Mouse (Mus musculus) intestine, postnatal 0 days (tissue): Measurements from ENCODE around the gene Mcrip2. TPM values are rescaled to one million over a fixed set of nuclear protein-coding genes. Genes with fewer than 3 reads are reported as not detected.

Experiments
- ATAC-seq: fragments of 200-750 bp; cut with Nextera tagmentation; 2 replicates; pipeline ENCODE4 v1.8.0; 2017; ENCODE audit warnings: mild to moderate bottlenecking, moderate TSS enrichment, moderate library complexity
- H3K27ac ChIP-seq: fragments of 300-500 bp; sonication (generic); 2 replicates; pipeline ENCODE4 v1.5.1; 2014; ENCODE audit warnings: mild to moderate bottlenecking, low read depth, low read length, moderate library complexity
- H3K27me3 ChIP-seq: fragments of 300-500 bp; sonication (generic); replicated peaks from 2 replicates; pipeline ENCODE4 v1.6.1; 2014; ENCODE audit warnings: low read length, mixed read lengths; ENCODE audit not compliant: control insufficient read depth, insufficient read depth
- H3K36me3 ChIP-seq: fragments of 300-500 bp; sonication (generic); 2 replicates; pipeline ENCODE4 v1.6.1; 2014; ENCODE audit warnings: mild to moderate bottlenecking, moderate library complexity; ENCODE audit not compliant: control insufficient read depth, insufficient read depth
- H3K4me1 ChIP-seq: fragments of 300-500 bp; sonication (generic); replicated peaks from 2 replicates; pipeline ENCODE4 v1.6.1; 2014; ENCODE audit warnings: antibody characterized with exemption, low read length, mixed read lengths; ENCODE audit not compliant: control insufficient read depth, insufficient read depth
- H3K4me2 ChIP-seq: fragments of 300-500 bp; sonication (generic); replicated peaks from 2 replicates; pipeline ENCODE4 v1.6.1; 2014; ENCODE audit warnings: low read depth, mild to moderate bottlenecking, moderate library complexity
- H3K4me3 ChIP-seq: fragments of 300-500 bp; sonication (generic); 2 replicates; pipeline ENCODE4 v1.5.1; 2014; ENCODE audit warnings: low read depth, low read length
- H3K9ac ChIP-seq: fragments of 300-500 bp; sonication (generic); 2 replicates; pipeline ENCODE4 v1.6.1; 2014; ENCODE audit warnings: mild to moderate bottlenecking, low read depth, low read length
- H3K9me3 ChIP-seq: fragments of 300-500 bp; sonication (generic); 2 replicates; pipeline ENCODE4 v1.6.1; 2016; ENCODE audit warnings: mixed run types; ENCODE audit not compliant: control insufficient read depth
- CTCF ChIP-seq: sonication (generic); IDR thresholded peaks from 2 replicates; pipeline ENCODE4 v1.5.1; 2016; ENCODE audit warnings: low read depth, mild to moderate bottlenecking, control low read depth, antibody characterized with exemption, moderate library complexity
- WGBS: fragments of 180-500 bp; shearing (Covaris S2); extraction: QIAGEN DNeasy Blood & Tissue Kit; methylation state at CpG from one replicate; pipeline ENCODE4 v1.1.7; 2014; 5-methylcytosine and 5-hydroxymethylcytosine counted together
- microRNA-seq: library from miRNA; unstranded; fragments of <30 nt; microRNA quantifications from one replicate; pipeline ENCODE4, GENCODE M21; 2016
- polyA plus RNA-seq: library from polyadenylated mRNA; unstranded; fragments of >200 nt; fragmentation: Nextera tagmentation; extraction: Ambion mirVana; gene quantifications from 2 replicates; pipeline ENCODE4 v1.2.1, GENCODE M21; 2015

Gene Mcrip2
- polyA plus RNA-seq, 1 experiment from 2014 or later, result 51.0 TPM

DNA sequence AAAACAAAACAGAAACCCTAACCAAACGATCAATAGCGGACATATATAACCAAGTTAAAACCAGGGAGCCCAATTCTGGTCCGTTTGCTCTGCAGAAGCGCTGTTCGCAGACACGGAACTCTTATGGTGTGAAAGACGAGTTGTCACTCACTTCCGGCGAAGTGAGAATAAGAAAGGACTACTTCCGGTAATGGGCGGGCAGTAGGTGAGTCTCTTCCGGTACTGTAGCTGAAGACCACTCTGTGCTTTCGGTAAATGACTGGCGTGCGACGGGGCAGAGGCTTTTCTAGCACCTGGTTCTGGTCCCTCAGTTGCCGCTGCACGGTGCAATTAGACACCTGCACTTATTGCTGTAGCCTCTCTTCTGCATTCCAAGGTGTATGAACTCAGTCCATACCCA, 45.1 kb downstream of the Mcrip2 start, which contains the start of gene Wdr24:
Gene Wdr24 (plus strand): TSS at position 176 of the 400 bp plus-strand sequence.
- Histone ChIP-seq H3K27me3 (peaks cover 20% of the 10 kb centered on the region), H3K4me3 (peak within 1 kb of the TSS; percentile 62), H3K36me3 (peaks cover 15% of the 10 kb centered on the region), H3K4me1 (peaks cover 10% of the 10 kb centered on the region), H3K9me3 (no peaks in the 10 kb centered on the region), H3K9ac (peak within 1 kb of the TSS; percentile 68), H3K27ac (0 out of 2 replicates have a peak within 1 kb of the TSS, but pooled peaks have one; percentile 30), H3K4me2 (peak within 1 kb of the TSS; percentile 94)
- no peak for TF ChIP-seq CTCF
- 0 out of 2 replicates have a peak, but pooled peaks have one; percentile 28 for ATAC-seq
- WGBS, result under 1% methylated on average over 18 of the region's 18 CpGs

DNA sequence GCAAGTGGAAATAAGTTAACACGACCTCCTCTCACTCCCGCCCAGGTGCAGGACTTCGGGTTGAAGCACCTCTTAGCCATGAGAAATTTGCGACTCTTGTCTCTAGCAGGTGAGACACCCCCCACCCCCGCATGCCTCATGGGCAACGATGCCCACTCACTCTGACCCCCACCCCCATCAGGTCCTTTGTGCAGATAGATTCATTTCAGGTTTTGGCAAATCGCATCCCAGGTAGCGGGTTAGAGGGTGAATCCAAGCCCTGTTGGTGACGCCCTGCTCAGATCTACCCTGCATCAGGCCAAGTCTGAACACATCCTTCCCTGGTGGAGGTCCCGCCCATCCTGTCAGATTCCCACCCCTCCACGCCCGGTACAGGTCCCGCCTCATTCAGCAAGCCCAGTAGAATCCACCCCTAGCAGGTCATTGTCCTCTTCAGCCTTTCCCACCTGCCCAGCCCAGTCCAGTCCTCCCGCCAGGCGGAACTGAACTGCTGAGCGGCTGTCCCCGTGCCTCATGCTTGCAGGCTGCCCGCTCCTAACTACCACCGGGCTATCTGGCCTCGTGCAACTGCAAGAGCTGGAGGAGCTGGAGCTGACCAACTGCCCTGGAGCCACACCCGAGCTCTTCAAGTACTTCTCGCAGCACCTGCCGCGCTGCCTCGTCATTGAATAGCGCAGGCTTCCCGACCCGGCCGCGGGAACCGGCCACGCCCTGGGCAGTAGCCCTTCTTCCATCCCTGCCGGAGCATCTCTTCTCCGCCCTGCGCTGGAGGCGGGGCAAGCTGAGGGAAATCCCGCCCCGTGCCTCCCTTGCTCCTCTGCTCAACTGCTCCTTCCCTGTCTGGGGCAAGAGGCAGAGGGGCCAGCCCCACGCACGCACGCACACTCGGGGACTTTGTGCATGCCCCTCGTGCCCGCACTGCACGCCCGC, 49.4 kb downstream of the Mcrip2 start:
- H3K27ac ChIP-seq, result no peak overlapping the region
- 7% methylated on average over 43 of the region's 46 CpGs for WGBS
- 0 out of 2 replicates have a peak overlapping the region, but pooled peaks have one; percentile 7 for H3K4me3 ChIP-seq
- peaks cover 2% of the 10 kb centered on the region for H3K4me1 ChIP-seq
- no peaks in the 10 kb centered on the region for H3K36me3 ChIP-seq
- peak; percentile 35; the same call in 1 of the 2 replicates for ATAC-seq
- TF ChIP-seq CTCF, result no peak
- peaks cover 30% of the 10 kb centered on the region for H3K27me3 ChIP-seq
- peak overlapping the region; percentile 18; the same call in 1 of the 2 replicates for H3K4me2 ChIP-seq
- H3K9me3 ChIP-seq, result no peaks in the 10 kb centered on the region
- H3K9ac ChIP-seq, result no peak overlapping the region

DNA sequence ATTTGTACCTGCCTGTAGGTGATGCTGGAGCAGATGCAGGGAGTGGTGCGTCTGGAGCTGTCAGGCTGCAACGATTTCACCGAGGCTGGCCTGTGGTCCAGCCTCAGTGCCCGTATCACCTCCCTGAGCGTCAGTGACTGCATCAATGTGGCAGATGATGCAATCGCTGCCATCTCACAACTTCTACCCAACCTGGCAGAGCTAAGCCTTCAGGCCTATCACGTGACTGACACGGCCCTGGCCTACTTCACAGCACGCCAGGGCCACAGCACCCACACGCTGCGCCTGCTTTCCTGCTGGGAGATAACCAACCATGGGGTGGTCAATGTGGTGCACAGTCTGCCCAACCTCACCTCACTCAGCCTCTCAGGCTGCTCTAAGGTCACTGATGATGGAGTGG, 50.9 kb downstream of the Mcrip2 start:
- Histone ChIP-seq H3K27ac (no peak overlapping the region), H3K36me3 (no peaks in the 10 kb centered on the region), H3K4me2 (no peak overlapping the region), H3K9ac (no peak overlapping the region), H3K4me1 (no peaks in the 10 kb centered on the region; the same call in 1 of the 2 replicates), H3K9me3 (no peaks in the 10 kb centered on the region), H3K4me3 (no peak overlapping the region), H3K27me3 (peaks cover 35% of the 10 kb centered on the region)
- TF ChIP-seq CTCF, result no peak
- ATAC-seq, result no peak
- 82% methylated on average over 11 of the region's 11 CpGs for WGBS

Small RNA genes within 50 kb of the gene (microRNA-seq; reads per million reads assigned to microRNA genes)
- not detected for gene Mir3082

Other genes starting within 250 kb of the Mcrip2 start
- 0.92 and 0.95 TPM in 2 replicates for gene Gng13, start 151.6 kb downstream of the Mcrip2 start, polyA plus RNA-seq
- gene Chtf18, start 141.3 kb downstream of the Mcrip2 start, polyA plus RNA-seq, result 4.3 and 6.1 TPM in 2 replicates
- gene Rpusd1, start 141.1 kb downstream of the Mcrip2 start, polyA plus RNA-seq, result 6.7 and 7.2 TPM in 2 replicates
- gene Mslnl, start 132.7 kb downstream of the Mcrip2 start, polyA plus RNA-seq, result not detected in 2 replicates
- gene Msln, start 114.4 kb downstream of the Mcrip2 start, polyA plus RNA-seq, result 48.2 and 57.0 TPM in 2 replicates
- gene Narfl, start 95.0 kb downstream of the Mcrip2 start, polyA plus RNA-seq, result 20.2 and 21.7 TPM in 2 replicates
- 28.2 and 31.4 TPM in 2 replicates for gene Haghl, start 83.1 kb downstream of the Mcrip2 start, polyA plus RNA-seq
- gene Ccdc78, start 82.2 kb downstream of the Mcrip2 start, polyA plus RNA-seq, result 0.09 and 0.18 TPM in 2 replicates
- gene Fam173a, start 75.9 kb downstream of the Mcrip2 start, polyA plus RNA-seq, result 127 and 129 TPM in 2 replicates
- gene AC134908.4, start 73.1 kb downstream of the Mcrip2 start, polyA plus RNA-seq, result not detected in 2 replicates
- 21.4 and 23.5 TPM in 2 replicates for gene Metrn, start 71.6 kb downstream of the Mcrip2 start, polyA plus RNA-seq
- 1.1 and 1.5 TPM in 2 replicates for gene Fbxl16, start 59.7 kb downstream of the Mcrip2 start, polyA plus RNA-seq
- gene Wdr24, start 45.1 kb downstream of the Mcrip2 start, polyA plus RNA-seq, result 9.6 and 10.2 TPM in 2 replicates
- 22.7 and 23.0 TPM in 2 replicates for gene Jmjd8, start 39.9 kb downstream of the Mcrip2 start, polyA plus RNA-seq
- gene Stub1, start 35.4 kb downstream of the Mcrip2 start, polyA plus RNA-seq, result 245 and 246 TPM in 2 replicates
- gene Rhbdl1, start 31.5 kb downstream of the Mcrip2 start, polyA plus RNA-seq, result 1.4 and 1.9 TPM in 2 replicates
- gene Gm20683, start 27.0 kb downstream of the Mcrip2 start, polyA plus RNA-seq, result 0.54 and 0.90 TPM in 2 replicates
- 18.1 and 20.4 TPM in 2 replicates for gene Rhot2, start 23.9 kb downstream of the Mcrip2 start, polyA plus RNA-seq
- 2.5 and 2.9 TPM in 2 replicates for gene Wdr90, start 7.3 kb downstream of the Mcrip2 start, polyA plus RNA-seq
- gene Mettl26, start 6.3 kb upstream of the Mcrip2 start, polyA plus RNA-seq, result 46.6 and 51.7 TPM in 2 replicates
- gene Wfikkn1, start 12.1 kb upstream of the Mcrip2 start, polyA plus RNA-seq, result 0.14 and 0.27 TPM in 2 replicates
- gene Rab40c, start 51.0 kb upstream of the Mcrip2 start, polyA plus RNA-seq, result 15.8 and 16.9 TPM in 2 replicates
- 34.9 and 37.2 TPM in 2 replicates for gene Pigq, start 76.2 kb upstream of the Mcrip2 start, polyA plus RNA-seq
- not detected in 2 replicates for gene Nhlrc4, start 76.2 kb upstream of the Mcrip2 start, polyA plus RNA-seq
- 0.05 and 0.09 TPM in 2 replicates for gene A930017K11Rik, start 83.8 kb upstream of the Mcrip2 start, polyA plus RNA-seq
- gene Capn15, start 117.0 kb upstream of the Mcrip2 start, polyA plus RNA-seq, result 29.5 and 37.4 TPM in 2 replicates
- 32.3 and 37.5 TPM in 2 replicates for gene Rab11fip3, start 200.8 kb upstream of the Mcrip2 start, polyA plus RNA-seq
- gene Decr2, start 221.6 kb upstream of the Mcrip2 start, polyA plus RNA-seq, result 36.2 and 37.4 TPM in 2 replicates
- gene Nme4, start 226.8 kb upstream of the Mcrip2 start, polyA plus RNA-seq, result 18.5 and 20.4 TPM in 2 replicates
- 26.5 TPM in 2 replicates for gene Tmem8, start 244.5 kb upstream of the Mcrip2 start, polyA plus RNA-seq